Mouse (Mus musculus): ENCODE results near the gene Stambpl1.

DNA sequence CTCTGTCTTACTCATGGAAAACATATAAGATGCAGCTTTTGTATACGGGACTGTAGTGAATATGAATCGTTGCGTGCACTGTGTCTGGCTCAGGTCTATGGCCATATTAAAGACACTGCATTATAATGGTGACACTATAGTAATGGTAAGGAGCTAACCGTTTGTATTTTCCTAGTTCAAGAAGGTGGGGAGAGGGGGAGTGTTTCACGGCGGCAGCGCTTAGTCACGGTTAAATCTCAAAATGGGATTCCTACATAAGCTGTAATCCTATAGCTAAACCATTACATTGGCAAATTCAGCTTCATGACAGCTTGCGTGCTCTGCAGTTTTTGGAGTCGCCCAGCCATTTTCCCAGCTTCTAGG, 403 bp upstream of the Stambpl1 start:
- TF ChIP-seq CTCF (IDR thresholded peaks at IDR 0.05; ENCODE audit: borderline replicate concordance, insufficient read depth, low read length), result no peak
- no peak for TF ChIP-seq POLR2A (IDR thresholded peaks at IDR 0.05; ENCODE audit: low read depth, low read length)
